Mouse (Mus musculus): ENCODE data around the gene Psmc5. TPM values are rescaled to one million over a fixed set of nuclear protein-coding genes. Genes with fewer than 3 reads are reported as not detected.
A peak's percentile ranks its signal among the peaks of the same experiment; 100 is the strongest.

The Psmc5 gene
- polyA plus RNA-seq, 1 experiment from 2014 or later = 352 TPM

- H3K4me1 ChIP-seq (replicated peaks) = peaks cover 21% of the 10 kb centered on the region
- H3K27ac ChIP-seq = no peak overlapping the region
- no peak for ATAC-seq (ENCODE audit: insufficient number of reproducible peaks, insufficient read depth, low FRiP score, low TSS enrichment, low read depth)
- no peaks in the 10 kb centered on the region for H3K9me3 ChIP-seq
- 13% methylated on average over 2 of the region's 2 CpGs for WGBS
- H3K36me3 ChIP-seq = peaks cover 74% of the 10 kb centered on the region
- H3K4me2 ChIP-seq = peak overlapping the region; percentile 93
- H3K9ac ChIP-seq (replicated peaks) = peak overlapping the region; percentile 75
- H3K27me3 ChIP-seq = no peaks in the 10 kb centered on the region
- peak overlapping the region; percentile 77 for H3K4me3 ChIP-seq (replicated peaks)
Measured at GRCm38 (mm10) chr11:106254767-106255166, 1.2 kb upstream of the Psmc5 start.

- no peak for ATAC-seq (ENCODE audit: insufficient number of reproducible peaks, insufficient read depth, low FRiP score, low TSS enrichment, low read depth)
- Histone ChIP-seq H3K4me3 (replicated peaks) (peak overlapping the region; percentile 77), H3K4me2 (peak overlapping the region; percentile 93), H3K9me3 (no peaks in the 10 kb centered on the region), H3K36me3 (peaks cover 74% of the 10 kb centered on the region), H3K27ac (no peak overlapping the region), H3K4me1 (replicated peaks) (peaks cover 21% of the 10 kb centered on the region), H3K9ac (replicated peaks) (peak overlapping the region; percentile 75), H3K27me3 (no peaks in the 10 kb centered on the region)
- WGBS = 3% methylated on average over 22 of the region's 22 CpGs
Measured at GRCm38 (mm10) chr11:106255174-106255573, 780 bp upstream of the Psmc5 start.

- H3K36me3 ChIP-seq = peaks cover 73% of the 10 kb centered on the region
- no peaks in the 10 kb centered on the region for H3K9me3 ChIP-seq
- no peak for ATAC-seq (ENCODE audit: insufficient number of reproducible peaks, insufficient read depth, low FRiP score, low TSS enrichment, low read depth)
- H3K27me3 ChIP-seq = no peaks in the 10 kb centered on the region
- H3K4me3 ChIP-seq (replicated peaks) = peak overlapping the region; percentile 77
- peak overlapping the region; percentile 93 for H3K4me2 ChIP-seq
- WGBS = 68% methylated on average over 5 of the region's 5 CpGs
- peak overlapping the region; percentile 75 for H3K9ac ChIP-seq (replicated peaks)
- peaks cover 21% of the 10 kb centered on the region for H3K4me1 ChIP-seq (replicated peaks)
- no peak overlapping the region for H3K27ac ChIP-seq
Measured at GRCm38 (mm10) chr11:106256775-106257174, 821 bp downstream of the Psmc5 start.

GRCm38 (mm10) chr11:106260826-106261450, 5.0 kb downstream of the Psmc5 start:
- Histone ChIP-seq H3K4me2 (no peak overlapping the region), H3K4me3 (replicated peaks) (no peak overlapping the region), H3K27me3 (no peaks in the 10 kb centered on the region), H3K9ac (replicated peaks) (no peak overlapping the region), H3K9me3 (no peaks in the 10 kb centered on the region), H3K27ac (no peak overlapping the region), H3K36me3 (peaks cover 90% of the 10 kb centered on the region), H3K4me1 (replicated peaks) (peaks cover 12% of the 10 kb centered on the region)
- no peak for ATAC-seq (ENCODE audit: insufficient number of reproducible peaks, insufficient read depth, low FRiP score, low TSS enrichment, low read depth)
- 78% methylated on average over 14 of the region's 14 CpGs for WGBS

- Histone ChIP-seq H3K4me3 (replicated peaks) (no peak overlapping the region), H3K36me3 (peaks cover 83% of the 10 kb centered on the region), H3K9me3 (no peaks in the 10 kb centered on the region), H3K27ac (no peak overlapping the region), H3K4me2 (no peak overlapping the region), H3K4me1 (replicated peaks) (peaks cover 25% of the 10 kb centered on the region), H3K9ac (replicated peaks) (no peak overlapping the region), H3K27me3 (no peaks in the 10 kb centered on the region)
- no peak for ATAC-seq (ENCODE audit: insufficient number of reproducible peaks, insufficient read depth, low FRiP score, low TSS enrichment, low read depth)
- 86% methylated on average over 9 of the region's 9 CpGs for WGBS
Measured at GRCm38 (mm10) chr11:106263963-106264362, 8.0 kb downstream of the Psmc5 start.

GRCm38 (mm10) chr11:106264988-106265387, 9.0 kb downstream of the Psmc5 start:
- ATAC-seq (ENCODE audit: insufficient number of reproducible peaks, insufficient read depth, low FRiP score, low TSS enrichment, low read depth) = no peak
- peaks cover 32% of the 10 kb centered on the region for H3K4me1 ChIP-seq (replicated peaks)
- no peaks in the 10 kb centered on the region for H3K27me3 ChIP-seq
- 91% methylated on average over 15 of the region's 15 CpGs for whole genome bisulfite sequencing
- H3K9ac ChIP-seq (replicated peaks) = no peak overlapping the region
- peaks cover 72% of the 10 kb centered on the region for H3K36me3 ChIP-seq
- no peaks in the 10 kb centered on the region for H3K9me3 ChIP-seq
- no peak overlapping the region for H3K4me3 ChIP-seq (replicated peaks)
- no peak overlapping the region for H3K27ac ChIP-seq
- H3K4me2 ChIP-seq = no peak overlapping the region

GRCm38 (mm10) chr11:106265570-106265969, 9.6 kb downstream of the Psmc5 start:
- Histone ChIP-seq H3K4me3 (replicated peaks) (no peak overlapping the region), H3K27me3 (no peaks in the 10 kb centered on the region), H3K4me2 (no peak overlapping the region), H3K9me3 (no peaks in the 10 kb centered on the region), H3K9ac (replicated peaks) (no peak overlapping the region), H3K27ac (no peak overlapping the region), H3K4me1 (replicated peaks) (peaks cover 38% of the 10 kb centered on the region), H3K36me3 (peaks cover 68% of the 10 kb centered on the region)
- ATAC-seq (ENCODE audit: insufficient number of reproducible peaks, insufficient read depth, low FRiP score, low TSS enrichment, low read depth) = no peak
- 92% methylated on average over 4 of the region's 4 CpGs for WGBS

- H3K36me3 ChIP-seq = peaks cover 59% of the 10 kb centered on the region
- no peak for ATAC-seq (ENCODE audit: insufficient number of reproducible peaks, insufficient read depth, low FRiP score, low TSS enrichment, low read depth)
- H3K4me2 ChIP-seq = peak overlapping the region; percentile 51; the same call in 1 of the 2 replicates
- H3K4me1 ChIP-seq (replicated peaks) = peaks cover 45% of the 10 kb centered on the region
- H3K4me3 ChIP-seq (replicated peaks) = peak overlapping the region; percentile 30
- H3K9ac ChIP-seq (replicated peaks) = no peak overlapping the region
- WGBS = 91% methylated on average over 10 of the region's 10 CpGs
- no peaks in the 10 kb centered on the region for H3K27me3 ChIP-seq
- no peaks in the 10 kb centered on the region for H3K9me3 ChIP-seq
- H3K27ac ChIP-seq = peak overlapping the region; percentile 93; the same call in 1 of the 2 replicates
Measured at GRCm38 (mm10) chr11:106266431-106266830, 10.5 kb downstream of the Psmc5 start.

- Histone ChIP-seq H3K27me3 (no peaks in the 10 kb centered on the region), H3K9me3 (no peaks in the 10 kb centered on the region), H3K27ac (peak overlapping the region; percentile 93), H3K36me3 (peaks cover 50% of the 10 kb centered on the region), H3K4me3 (replicated peaks) (peak overlapping the region; percentile 30), H3K9ac (replicated peaks) (0 out of 2 replicates have a peak overlapping the region, but pooled peaks have one; percentile 40), H3K4me1 (replicated peaks) (peaks cover 48% of the 10 kb centered on the region), H3K4me2 (peak overlapping the region; percentile 51)
- WGBS = 45% methylated on average over 15 of the region's 15 CpGs
- no peak for ATAC-seq (ENCODE audit: insufficient number of reproducible peaks, insufficient read depth, low FRiP score, low TSS enrichment, low read depth)
Measured at GRCm38 (mm10) chr11:106267311-106267852, 11.4 kb downstream of the Psmc5 start.

- Histone ChIP-seq H3K27ac (peak overlapping the region; percentile 93), H3K4me3 (replicated peaks) (peak overlapping the region; percentile 30)
Measured at GRCm38 (mm10) chr11:106267871-106268270, 11.9 kb downstream of the Psmc5 start.

GRCm38 (mm10) chr11:106268326-106269059, 12.5 kb downstream of the Psmc5 start:
- H3K4me1 ChIP-seq (replicated peaks) = peaks cover 50% of the 10 kb centered on the region
- H3K4me3 ChIP-seq (replicated peaks) = peak overlapping the region; percentile 30
- no peaks in the 10 kb centered on the region for H3K27me3 ChIP-seq
- H3K9me3 ChIP-seq = no peaks in the 10 kb centered on the region
- peaks cover 39% of the 10 kb centered on the region for H3K36me3 ChIP-seq
- H3K4me2 ChIP-seq = peak overlapping the region; percentile 51
- H3K9ac ChIP-seq (replicated peaks) = peak overlapping the region; percentile 35
- WGBS = 9% methylated on average over 8 of the region's 8 CpGs
- peak overlapping the region; percentile 93 for H3K27ac ChIP-seq
- no peak for ATAC-seq (ENCODE audit: insufficient number of reproducible peaks, insufficient read depth, low FRiP score, low TSS enrichment, low read depth)

More at GRCm38 (mm10) chr11:106267871-106268270, 11.9 kb downstream of the Psmc5 start:
- H3K27me3 ChIP-seq = no peaks in the 10 kb centered on the region
- peak overlapping the region; percentile 51 for H3K4me2 ChIP-seq
- 23% methylated on average over 5 of the region's 5 CpGs for WGBS
- H3K36me3 ChIP-seq = peaks cover 45% of the 10 kb centered on the region
- H3K9me3 ChIP-seq = no peaks in the 10 kb centered on the region
- peaks cover 48% of the 10 kb centered on the region for H3K4me1 ChIP-seq (replicated peaks)
- no peak for ATAC-seq (ENCODE audit: insufficient number of reproducible peaks, insufficient read depth, low FRiP score, low TSS enrichment, low read depth)
- H3K9ac ChIP-seq (replicated peaks) = 0 out of 2 replicates have a peak overlapping the region, but pooled peaks have one; percentile 40

Data from limb, embryonic 12.5 days (tissue).